Mouse (Mus musculus): ENCODE results near the gene Hormad2.

- TF ChIP-seq POLR2A (IDR thresholded peaks at IDR 0.05; ENCODE audit: control insufficient read depth, extremely low read depth, insufficient read depth, low read length, poor library complexity), result no peak
- no peak for TF ChIP-seq CTCF (IDR thresholded peaks at IDR 0.05; ENCODE audit: borderline replicate concordance, control insufficient read depth, extremely low read depth, insufficient read depth, low read length, poor library complexity)
These were observed 4.3 kb downstream of the Hormad2 start for GRCm38 (mm10) chr11:4436631-4437030.

Data from thymus, adult 2 months (tissue).